Mouse (Mus musculus) myocyte (in vitro differentiated cells): ENCODE measurements around the gene Adamtsl4.

Experiments
- CEBPB ChIP-seq: IDR thresholded peaks from 2 replicates; pipeline ENCODE4 v1.6.1; 2011; ENCODE audit warnings: mild to moderate bottlenecking, moderate library complexity; ENCODE audit not compliant: poor library complexity, insufficient read depth, severe bottlenecking
- POLR2A ChIP-seq: IDR thresholded peaks from one replicate; pipeline ENCODE4 v1.6.1; 2011; ENCODE audit warnings: low read depth, mild to moderate bottlenecking, control low read depth, moderate library complexity; ENCODE audit not compliant: insufficient read length
- SRF ChIP-seq: IDR thresholded peaks from one replicate; pipeline ENCODE4 v1.6.1; 2011; ENCODE audit warnings: low read depth; ENCODE audit not compliant: control insufficient read depth, insufficient read length
- TCF12 ChIP-seq: IDR thresholded peaks from one replicate; pipeline ENCODE4 v1.6.1; 2011; ENCODE audit warnings: mild to moderate bottlenecking, control low read depth; ENCODE audit not compliant: poor library complexity, insufficient read depth, severe bottlenecking

- TF ChIP-seq SRF, result peak; percentile 34
- TF ChIP-seq CEBPB, result peak; percentile 40; the same call in 1 of the 2 replicates
- peak; percentile 9 for TF ChIP-seq TCF12
- TF ChIP-seq POLR2A, result peak; percentile 39
Measured at GRCm38 (mm10) chr3:95687524-95688421, at the start of gene Adamtsl4.
